Mouse (Mus musculus): ENCODE measurements around the gene Gm10300.

DNA sequence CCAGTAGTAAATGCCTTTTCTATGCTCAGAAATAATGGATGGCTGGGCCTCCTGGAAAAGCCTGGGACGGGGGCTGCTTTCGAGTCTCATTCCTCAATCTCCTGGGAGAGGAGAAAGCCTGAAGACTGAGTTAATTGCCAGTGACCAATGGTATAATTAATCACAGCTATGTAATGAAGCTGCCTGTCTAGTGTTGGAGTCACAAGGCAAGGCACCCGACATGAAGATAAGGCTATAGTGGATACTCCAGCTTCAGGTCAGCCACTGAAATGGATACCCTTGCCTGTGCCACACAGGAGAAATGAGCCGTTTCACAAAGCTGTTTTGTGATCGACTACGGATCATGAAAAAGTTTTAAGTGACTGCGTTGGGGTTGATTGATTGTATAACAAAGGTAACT, 36.5 kb upstream of the Gm10300 start:
- TF ChIP-seq TCF12 (IDR thresholded peaks at IDR 0.05; ENCODE audit: insufficient read depth, poor library complexity, severe bottlenecking) (no peak), POLR2A (IDR thresholded peaks at IDR 0.05; ENCODE audit: insufficient read length, low read depth) (no peak), E2F4 (IDR thresholded peaks at IDR 0.05; ENCODE audit: insufficient read depth) (no peak), TCF3 (IDR thresholded peaks at IDR 0.05; ENCODE audit: insufficient read length, low read depth) (no peak), MAX (IDR thresholded peaks at IDR 0.05; ENCODE audit: low read depth) (no peak), SRF (IDR thresholded peaks at IDR 0.05; ENCODE audit: control insufficient read depth, insufficient read length, low read depth) (no peak), POLR2AphosphoS2 (IDR thresholded peaks at IDR 0.05; ENCODE audit: insufficient read length, low read depth) (no peak), USF1 (IDR thresholded peaks at IDR 0.05; ENCODE audit: low read depth) (no peak), CEBPB (IDR thresholded peaks at IDR 0.05; ENCODE audit: insufficient read depth, poor library complexity, severe bottlenecking) (no peak), MYOG (IDR thresholded peaks at IDR 0.05; ENCODE audit: control insufficient read depth in 1 of 3, insufficient read depth in 1 of 3, insufficient read length in 2 of 3, low read depth in 2 of 3) (no peak)

Measured in myocyte (in vitro differentiated cells).